Mouse (Mus musculus): ENCODE measurements at regions not wholly inside any gene's neighbourhood (a gene's known extent, or its start where the extent isn't known, plus 50 kb on each side); places are given as distances from the start of the nearest gene placed in this dataset.
A peak's percentile ranks its signal among the peaks of the same experiment; 100 is the strongest.

DNA sequence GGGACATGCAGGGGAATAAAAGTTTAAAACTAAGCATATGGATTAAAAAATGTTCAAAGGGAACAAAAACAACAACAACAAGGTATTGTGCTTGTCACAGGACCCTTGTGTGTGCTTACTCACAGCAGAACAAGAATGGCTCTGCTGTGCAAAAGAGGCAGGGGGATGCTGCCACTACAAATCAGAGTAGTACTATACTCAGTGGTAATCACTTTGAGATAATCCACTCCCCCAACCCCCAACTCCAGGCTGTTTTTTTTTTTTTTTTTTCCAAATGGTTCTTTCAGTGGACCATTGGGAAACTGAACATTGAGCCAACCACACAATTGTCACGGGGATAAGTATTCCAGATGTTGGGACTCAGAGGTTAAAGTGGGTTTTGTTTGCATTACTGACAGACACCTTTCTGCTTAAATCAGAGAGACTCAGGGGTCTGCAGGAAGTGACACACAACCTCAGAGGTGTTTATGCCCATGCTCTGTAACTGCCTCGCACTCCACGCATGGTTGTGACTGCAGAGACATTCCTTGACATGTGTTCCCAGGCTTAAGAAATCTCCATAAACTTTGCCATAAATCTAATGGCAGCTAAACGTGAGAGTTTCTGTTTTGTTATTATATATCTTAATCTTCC, 461.7 kb upstream of the Cited2 start:
- peak; percentile 43 for DNase-seq (ENCODE audit: low read depth, low spot score)

DNA sequence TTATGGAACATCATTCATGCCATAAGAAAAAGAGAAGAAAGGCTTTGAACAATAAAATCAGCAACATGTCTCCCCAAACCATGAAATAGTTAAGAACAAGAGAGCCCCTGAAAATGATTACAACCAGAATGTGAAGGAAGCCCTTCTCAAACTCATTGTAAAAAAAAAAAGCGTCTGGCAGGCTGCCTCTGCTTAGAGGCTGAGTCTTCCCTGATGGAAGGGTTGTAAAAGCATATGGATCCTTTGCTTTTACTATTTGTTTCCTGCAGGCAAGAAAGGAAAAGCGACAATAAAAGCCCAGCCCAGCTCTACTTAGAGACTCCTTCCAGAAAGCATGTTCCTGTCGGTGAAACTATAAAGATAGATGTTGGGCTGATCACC, 461.2 kb upstream of the Cited2 start:
- DNase-seq (ENCODE audit: low read depth, low spot score), result peak; percentile 21

DNA sequence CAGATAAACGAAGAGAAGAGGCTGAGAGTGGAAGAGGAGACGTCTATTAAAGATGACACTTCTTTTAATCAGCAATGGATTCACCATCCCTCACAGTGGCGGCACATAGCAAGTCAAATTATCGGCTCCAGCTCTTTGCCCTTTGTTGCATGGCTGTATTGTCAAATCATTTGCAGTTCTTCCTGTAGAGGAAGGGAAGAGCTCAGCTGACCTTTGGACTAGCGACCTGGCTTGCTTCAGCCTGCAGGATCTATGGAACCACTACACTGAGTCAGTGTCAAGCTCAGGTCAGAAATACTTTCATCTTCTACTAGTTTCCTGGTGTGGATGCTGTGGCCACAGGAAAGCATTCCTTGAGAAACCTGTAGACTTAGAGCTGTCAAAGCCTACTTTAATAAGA, 450.4 kb upstream of the Cited2 start:
- no peak for DNase-seq (ENCODE audit: low read depth, low spot score)

DNA sequence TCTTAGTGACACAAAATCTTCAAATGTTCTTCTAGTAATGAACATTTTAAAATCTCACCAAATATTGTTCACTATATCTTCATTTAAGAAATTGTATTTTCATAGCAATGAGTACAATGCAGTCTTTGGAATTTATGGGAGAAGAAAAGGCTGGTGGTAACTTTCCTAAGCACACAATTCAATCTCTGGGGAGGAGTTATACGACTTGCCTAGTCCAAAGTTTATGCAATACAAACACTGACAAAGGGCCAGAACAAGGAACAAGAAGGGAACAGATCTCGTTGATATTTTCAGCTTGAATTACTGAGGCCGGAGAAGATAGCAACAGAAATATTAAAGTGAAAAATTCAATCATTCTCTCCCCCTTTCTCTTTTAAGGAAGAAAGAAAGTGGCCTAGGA, 449.2 kb upstream of the Cited2 start:
- DNase-seq (ENCODE audit: low read depth, low spot score), result no peak

DNA sequence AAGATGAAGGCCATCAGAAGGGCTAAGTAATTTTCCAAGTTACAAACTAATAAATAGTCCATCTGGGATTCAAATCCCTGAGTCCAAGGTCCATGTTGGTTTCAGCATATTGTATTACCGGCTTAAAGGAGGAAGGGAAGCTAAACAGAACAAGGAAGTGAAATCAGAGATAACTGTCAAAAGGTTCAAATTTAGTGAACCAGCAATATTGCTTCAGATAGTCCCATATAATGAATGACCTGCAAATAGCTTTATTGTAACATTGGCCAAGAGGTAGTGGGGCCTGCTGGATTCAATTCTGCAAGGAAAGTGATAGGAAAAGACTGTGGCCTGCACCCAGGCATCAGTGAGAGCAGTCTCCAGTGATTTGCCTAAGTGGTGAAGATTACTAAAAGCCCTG, 447.8 kb upstream of the Cited2 start:
- DNase-seq (ENCODE audit: low read depth, low spot score), result no peak

DNA sequence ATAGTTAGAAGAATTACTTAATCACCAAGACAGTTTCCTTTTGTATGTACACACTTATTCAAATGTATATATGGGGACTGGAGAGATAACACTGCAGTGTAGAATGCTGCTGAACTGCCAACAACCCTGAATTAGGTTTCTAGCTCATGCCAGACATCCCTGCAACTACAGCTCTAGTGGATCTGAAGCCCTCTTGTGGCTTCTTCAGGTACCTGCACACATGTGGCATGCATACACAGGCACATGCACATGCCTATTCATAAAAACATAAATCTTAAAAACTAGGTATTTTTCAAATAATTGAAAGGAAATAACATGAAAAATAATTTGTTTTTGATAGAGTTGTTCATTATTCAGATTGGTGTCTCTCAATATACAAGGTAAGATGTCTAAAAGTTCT, 445.1 kb upstream of the Cited2 start:
- no peak for DNase-seq (ENCODE audit: low read depth, low spot score)

DNA sequence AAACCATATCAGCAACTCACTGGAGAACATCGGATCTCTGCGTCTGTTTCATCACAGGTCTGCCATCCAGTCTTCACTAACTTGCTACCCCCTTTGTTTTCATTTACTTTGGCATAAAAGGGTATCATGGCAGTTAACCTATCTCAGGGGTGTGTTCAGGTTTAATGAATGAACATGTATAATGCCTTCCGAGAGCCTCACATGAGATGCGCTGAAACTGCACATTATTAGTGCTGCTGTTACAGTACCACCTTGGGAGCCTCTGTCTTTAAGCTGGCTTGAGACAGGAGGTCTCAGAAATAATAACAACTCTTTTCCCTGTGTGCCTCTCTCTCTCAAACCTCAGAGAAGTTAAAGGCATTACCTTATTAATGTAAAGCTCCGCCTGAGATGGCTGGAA, 438.2 kb upstream of the Cited2 start:
- DNase-seq (ENCODE audit: low read depth, low spot score), result no peak

DNA sequence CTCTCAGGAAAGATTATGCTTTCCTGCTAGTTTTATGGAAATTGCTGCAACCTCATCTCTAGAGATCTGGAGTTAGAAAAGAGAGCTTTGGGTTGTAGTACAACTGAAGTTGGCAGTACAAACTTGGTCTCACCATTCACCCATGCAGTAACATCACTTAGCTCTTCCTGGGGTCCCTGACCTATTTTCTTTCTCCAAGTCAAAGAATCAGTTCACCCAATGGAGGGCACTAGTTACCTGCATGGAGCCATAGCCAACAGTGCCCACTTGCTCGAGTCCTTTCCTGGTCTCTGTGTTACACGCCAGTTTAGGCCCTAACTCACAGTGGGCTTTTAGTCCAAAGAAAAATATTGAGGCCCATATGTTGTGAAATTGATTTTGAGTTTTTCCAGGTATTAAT, 435.9 kb upstream of the Cited2 start:
- DNase-seq (ENCODE audit: low read depth, low spot score), result no peak

DNA sequence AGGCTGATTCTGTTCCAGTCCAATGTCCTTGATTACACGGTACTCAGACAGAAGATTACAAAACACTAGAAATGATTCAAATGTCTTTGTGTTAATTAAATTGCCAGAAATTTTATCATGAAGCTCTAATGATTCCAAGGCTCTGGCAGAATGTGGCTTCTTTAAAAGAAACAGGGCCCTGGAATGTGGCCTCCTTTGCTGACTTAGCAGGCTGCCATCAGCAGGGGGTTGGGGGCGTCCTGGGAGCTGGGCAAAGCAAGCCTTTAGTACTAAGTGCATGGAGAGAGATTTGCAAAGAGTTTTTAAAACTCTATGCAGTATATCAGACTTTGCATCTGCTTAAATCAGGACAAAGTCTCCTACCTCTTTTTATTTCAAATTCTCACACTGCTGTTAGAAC, 434.8 kb upstream of the Cited2 start:
- DNase-seq (ENCODE audit: low read depth, low spot score), result peak; percentile 24

DNA sequence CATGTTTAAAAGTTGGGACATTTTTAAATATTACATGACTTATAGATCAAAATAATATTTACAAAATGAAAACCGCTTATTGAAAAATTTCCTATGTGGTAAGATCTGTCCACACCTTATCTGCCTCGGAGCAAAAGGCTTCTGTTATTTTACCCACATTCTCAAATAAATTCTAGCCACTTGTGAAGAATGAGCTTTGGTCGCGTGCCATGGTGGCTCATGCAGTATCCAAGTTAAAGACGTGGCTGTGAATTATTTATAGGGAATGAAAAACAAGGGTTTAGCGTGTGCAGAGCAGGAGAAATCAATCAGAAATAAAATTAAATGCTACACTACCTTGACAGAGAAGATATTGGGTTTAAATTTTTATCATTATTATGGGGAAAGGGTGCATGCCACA, 430.7 kb upstream of the Cited2 start:
- no peak for DNase-seq (ENCODE audit: low read depth, low spot score)

DNA sequence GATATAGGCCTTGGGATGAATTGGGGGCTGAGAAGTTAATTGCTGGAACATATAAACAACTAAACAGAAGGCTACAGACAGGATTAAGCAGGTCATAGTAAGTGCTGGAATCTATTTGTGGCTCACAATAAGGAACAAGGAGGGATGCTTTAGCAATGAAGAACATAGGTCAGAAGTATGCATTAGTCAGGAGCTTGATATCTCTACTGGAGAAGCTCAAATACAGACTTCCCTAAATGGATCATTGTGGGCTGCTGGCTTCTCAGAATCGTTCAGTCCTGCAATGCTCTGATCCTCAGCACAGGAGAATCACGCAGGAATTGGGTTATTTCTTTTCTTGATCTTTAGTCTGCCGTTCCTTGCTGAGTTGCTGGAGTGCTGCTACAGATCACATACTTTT, 428.6 kb upstream of the Cited2 start:
- DNase-seq (ENCODE audit: low read depth, low spot score), result no peak

DNA sequence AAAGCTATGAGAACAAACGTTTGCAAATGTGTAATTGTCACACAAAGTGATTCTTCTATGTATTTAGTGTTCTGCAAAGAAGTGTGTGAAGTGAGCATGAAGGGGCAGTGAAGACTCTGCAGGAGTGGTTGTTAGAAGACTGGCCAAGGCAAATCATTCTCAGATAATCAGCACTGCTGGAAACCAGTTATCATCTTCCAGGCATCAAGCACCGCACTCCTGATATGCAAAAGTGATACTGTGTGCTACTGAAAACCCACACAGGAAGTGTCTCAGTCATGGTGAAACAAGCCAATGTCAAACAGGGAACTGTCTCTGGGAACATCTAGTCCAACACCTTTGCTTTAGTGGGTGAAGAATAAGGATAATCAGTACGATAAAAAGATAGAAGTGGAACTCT, 427.9 kb upstream of the Cited2 start:
- DNase-seq (ENCODE audit: low read depth, low spot score), result no peak

DNA sequence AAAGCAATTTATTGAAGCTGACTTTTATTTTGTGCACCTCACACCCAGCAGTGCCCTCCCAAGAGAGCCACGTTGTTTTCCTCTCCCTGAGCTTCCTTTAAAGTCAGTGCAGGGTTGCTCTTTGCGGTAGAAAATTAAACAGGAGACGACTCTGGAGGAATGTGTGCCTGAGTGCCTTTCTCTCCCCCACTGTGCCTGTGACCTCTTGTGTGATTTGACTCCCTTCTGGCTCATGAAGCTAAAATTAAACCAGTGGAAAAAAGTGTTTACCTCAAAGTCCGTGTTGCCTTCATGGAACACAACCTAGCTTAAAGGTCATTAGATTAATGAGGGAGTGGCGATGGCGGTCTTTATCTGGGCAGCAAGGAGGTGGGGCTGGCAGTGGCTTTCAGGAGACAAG, 423.4 kb upstream of the Cited2 start:
- no peak for DNase-seq (ENCODE audit: low read depth, low spot score)

DNA sequence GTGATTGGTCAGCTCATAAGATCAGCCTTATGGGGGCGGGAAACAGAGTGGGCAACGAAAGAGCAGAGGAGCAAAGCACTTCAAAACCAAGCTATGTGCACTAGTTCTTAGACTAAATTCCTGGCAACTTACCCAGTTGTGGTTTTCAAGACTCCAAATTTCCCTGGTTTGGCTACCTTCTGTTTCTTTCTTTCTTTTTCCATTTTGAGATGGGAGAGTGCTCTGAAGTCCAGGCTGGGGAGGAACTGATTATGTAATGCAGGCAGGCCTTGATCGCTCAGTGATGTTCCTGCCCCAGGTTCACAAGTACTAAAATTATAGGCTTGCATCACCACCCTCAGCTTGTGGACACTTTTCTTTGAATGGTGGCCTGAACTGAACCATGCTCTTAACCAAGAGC, 396.3 kb upstream of the Cited2 start:
- no peak for DNase-seq (ENCODE audit: low read depth, low spot score)

DNA sequence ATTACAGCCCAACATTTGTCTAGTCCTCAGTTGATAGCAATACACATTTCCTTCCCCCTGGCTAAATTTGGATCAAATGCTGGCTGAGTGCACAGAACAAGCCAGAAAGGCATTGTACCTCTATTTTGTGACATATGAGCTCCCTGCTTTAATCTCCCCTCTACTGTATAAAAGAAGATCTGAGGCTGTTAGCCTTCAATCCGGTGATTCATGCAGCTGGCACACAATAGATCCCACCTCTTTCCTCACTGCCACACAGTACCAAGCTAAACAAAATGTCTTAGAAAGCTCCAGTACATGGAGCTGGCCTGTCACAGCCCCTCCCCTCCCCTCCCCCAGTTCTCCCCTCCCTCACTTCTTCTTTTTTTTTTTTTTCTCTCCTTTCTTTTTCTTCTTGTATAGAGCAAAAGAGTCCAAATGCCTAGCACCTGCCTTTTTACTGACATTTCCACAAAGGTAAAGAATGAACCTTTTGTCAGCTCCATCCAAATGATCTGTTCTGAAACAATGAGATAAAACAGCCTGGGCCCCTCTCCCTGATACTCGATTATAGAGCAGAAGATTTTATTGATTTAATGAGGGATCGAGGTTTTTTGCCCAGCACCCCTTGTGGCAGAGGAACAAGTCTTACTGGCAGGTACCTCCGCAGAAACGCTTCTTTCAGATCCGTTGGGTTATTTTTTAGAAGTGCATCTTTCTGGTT, 392.0 kb upstream of the Cited2 start:
- DNase-seq (ENCODE audit: low read depth, low spot score), result no peak

DNA sequence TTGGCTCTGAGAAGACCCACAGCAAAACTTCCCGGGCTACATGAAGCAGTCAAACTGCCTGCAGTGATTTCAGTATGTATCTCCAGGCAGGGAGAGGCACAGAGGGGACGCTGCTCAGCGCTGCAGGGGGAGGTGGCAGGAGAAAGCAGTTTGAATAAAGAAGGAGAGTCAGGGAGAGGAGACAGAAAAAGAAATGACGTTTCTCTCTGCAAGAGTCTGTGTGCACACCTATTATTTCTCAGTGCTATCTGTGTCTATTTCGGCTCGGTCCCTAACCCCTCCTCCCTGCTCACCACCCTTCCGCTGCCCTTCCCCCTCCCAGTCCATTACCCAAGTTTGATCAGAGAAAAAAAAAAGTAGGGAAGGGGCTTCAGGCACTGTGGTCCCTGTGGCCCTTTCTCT, 391.4 kb upstream of the Cited2 start:
- DNase-seq (ENCODE audit: low read depth, low spot score), result no peak

DNA sequence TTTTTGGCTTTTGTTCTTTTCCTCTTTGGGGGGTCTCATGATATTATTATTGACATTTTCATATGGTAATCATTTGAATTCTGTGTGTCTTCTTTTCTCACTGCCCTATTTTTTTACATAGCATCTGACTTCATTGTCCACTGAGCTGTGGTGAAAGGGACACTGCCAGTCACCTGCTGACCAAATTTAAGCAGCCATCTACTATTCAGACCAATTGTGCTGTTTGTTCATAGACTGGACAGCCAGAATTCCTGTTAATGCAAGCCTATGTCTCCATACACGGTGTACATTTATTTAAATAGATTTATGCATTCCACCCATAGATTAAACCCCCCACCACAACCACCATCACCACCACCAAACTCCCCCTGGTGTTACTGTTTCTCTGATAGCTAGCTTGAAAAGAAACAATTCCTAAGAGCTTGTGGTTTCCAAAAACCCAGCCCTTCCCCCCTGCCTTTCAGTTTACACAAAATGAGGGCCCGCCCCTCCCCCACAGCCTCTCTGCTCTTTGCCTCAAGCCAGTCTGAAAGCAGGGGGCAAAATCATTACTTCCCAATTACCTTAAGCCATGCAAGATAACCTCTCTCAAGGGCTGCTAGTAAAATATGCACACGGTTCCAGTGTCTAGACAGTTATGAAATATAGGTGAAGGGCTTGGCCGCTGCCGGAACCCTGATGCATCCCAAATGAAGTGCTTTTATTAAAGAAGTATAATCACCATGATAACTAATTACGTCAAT, 390.8 kb upstream of the Cited2 start:
- no peak for DNase-seq (ENCODE audit: low read depth, low spot score)

DNA sequence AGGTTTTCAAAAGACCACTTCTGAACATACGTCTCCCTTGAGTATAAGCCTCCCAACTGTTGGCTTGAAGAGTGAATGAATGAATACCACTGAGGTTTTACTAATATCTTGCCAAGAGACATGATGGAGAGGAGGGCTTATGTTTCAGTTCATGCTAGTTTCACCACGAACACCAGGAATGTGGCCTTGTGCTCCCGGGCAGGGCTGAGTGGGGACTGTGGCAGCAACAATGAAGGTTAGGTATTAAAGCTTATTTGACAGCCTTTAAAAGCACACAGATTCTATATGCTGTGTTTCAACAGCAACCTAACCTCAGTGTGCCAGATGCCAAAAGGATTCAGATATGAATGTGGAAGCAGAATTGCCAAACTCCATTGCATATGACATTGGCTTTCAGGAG, 390.0 kb upstream of the Cited2 start:
- DNase-seq (ENCODE audit: low read depth, low spot score), result no peak

DNA sequence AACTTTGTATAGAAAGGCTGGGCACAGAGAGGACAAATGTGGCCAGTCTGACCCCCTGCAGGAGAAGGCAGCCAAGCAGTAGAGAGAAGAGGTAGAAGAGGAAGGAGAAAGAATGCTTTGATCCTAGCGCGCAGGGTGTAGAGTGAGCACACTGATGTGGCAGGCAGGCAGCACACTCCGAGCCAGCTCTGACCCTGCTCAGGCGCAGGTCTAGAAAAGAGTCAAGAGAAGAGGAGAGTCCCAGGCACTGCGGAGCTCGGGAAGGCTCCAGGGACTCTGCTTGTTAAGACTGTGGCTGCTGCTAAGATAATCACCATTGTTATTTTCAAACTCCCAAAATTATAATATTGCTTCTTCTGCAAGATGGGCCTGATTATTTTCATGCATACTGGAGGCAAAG, 389.3 kb upstream of the Cited2 start:
- DNase-seq (ENCODE audit: low read depth, low spot score), result no peak

DNA sequence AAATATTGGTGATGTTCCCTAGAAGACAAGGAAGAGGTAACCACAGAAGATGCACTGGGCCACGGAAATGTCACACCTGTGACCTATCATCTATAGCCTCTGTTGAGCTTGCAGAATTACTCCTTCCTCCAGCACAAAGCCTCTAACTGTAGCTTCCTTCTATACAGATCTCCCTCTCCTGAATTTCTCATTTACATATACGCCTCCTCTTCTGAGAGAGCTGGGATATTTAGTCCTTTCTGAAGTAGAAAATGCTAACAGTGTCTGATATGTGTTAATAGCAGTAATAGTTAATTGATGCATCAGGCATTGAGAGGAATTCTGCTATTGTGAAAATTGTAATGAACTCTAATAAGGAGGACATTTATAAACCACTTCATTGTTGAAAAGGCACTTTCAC, 385.8 kb upstream of the Cited2 start:
- DNase-seq (ENCODE audit: low read depth, low spot score), result no peak

DNA sequence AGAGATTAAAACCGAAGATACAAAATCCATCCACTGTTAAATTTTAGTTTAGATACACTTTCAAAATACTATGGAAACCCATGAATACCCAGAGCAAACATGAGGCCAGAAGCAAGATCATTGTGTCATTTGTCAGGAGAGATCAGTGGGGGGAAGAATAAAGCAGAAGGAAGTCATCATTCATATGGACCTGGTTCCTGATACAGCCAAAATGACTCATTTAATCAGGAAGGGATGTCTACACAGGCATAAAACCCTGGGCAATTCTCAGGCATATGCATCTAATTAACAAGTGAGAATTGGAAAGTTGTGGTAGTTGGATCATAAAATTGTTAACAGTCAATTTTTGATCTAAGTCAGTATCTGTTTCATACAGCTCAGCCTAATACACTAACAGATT, 379.2 kb upstream of the Cited2 start:
- DNase-seq (ENCODE audit: low read depth, low spot score), result no peak

DNA sequence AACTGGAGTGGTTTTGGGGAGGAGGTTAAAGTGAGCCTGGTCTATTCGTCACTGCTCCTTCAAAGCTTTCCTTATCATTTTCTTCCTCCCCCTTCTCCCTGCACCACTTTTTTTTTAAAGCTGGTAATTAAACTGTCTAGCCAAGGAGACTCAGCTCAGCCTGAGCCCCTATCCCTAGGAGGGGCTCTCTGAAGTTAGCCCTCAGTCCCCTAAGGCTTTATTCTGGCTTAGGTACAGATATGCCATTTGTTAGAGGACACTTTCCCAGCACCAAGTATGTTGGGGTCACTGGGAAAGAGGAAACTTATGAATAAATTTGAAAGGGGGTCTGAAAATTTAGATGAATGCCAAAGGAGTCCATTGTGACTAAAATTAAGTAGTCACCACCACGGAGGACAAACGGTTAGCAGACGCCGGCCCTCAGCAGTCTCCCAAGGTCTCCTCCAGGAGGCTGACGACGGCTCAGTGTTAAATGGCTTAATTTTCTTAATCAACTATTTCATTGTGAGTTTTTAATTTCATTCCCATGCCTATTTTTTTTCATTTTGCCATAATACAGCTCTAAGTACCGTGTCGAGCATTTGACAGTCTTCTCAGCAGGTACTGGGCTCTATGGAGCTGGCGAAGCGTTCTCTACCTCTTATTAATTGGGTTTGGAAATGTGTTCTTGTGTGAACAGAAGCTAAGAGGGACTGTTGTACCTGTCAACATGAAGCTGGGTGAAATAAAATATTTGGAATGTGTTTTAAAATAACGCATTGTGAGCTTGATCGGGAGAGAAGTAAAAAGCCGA, 370.6 kb upstream of the Cited2 start:
- no peak for DNase-seq (ENCODE audit: low read depth, low spot score)

Data from mesoderm, embryonic 11.5 days (tissue).